In the genomic region with DNA sequence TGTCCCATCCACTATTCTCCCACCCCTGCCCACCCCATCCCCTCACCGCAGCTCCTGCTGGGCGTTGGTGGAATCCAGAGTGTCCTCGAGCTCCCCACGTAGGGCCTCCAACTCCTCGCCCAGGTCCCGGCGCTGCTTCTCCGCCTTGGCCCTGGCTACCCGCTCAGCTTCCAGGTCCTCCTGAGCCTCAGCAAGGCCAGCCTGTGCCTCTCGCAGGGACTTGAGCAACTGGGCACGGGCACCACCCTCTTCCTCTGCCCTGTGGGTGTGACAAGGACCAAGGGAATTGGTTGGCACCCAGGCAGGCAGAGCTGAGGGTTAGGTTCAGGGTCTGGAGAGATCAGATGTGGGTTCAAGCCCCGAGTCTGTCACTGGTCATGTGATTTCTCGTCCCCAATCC, we compare ENCODE assay signal across 15 mouse cellular contexts. TPM values are rescaled to one million over a fixed set of nuclear protein-coding genes. Genes with fewer than 3 reads are reported as not detected.
DNase-seq lines count a peak whose midpoint lies in the region; TF ChIP-seq lines count a peak whose summit lies in the region.
"Had no signal": no experiment of that assay in that cellular context is flagged by ENCODE, and none has a peak within 500 bp of the region (broad histone marks: within the 10 kb centered on the region; RNA-seq: fewer than 3 reads in every experiment).

No protein-coding gene starts in this region.

- no peak overlapping the region for H3K4me3 ChIP-seq in cerebellum, adult 2 months (replicated peaks; ENCODE audit: insufficient read depth, low read depth, low read length)
- H3K4me3 ChIP-seq: embryonic facial prominence, embryonic 13.5 days; embryonic facial prominence, embryonic 15.5 days; erythroblast, embryonic 14.5 days; forebrain, embryonic 10.5 days; forebrain, embryonic 12.5 days had no signal

- no peak for TF ChIP-seq CTCF in cerebellum, adult 2 months (IDR thresholded peaks at IDR 0.05; ENCODE audit: borderline replicate concordance, insufficient read depth, low read depth, low read length)

- peak overlapping the region; percentile 41 for H3K27ac ChIP-seq in cerebellum, adult 2 months (ENCODE audit: insufficient read depth, low read length)
- H3K27ac ChIP-seq: embryonic facial prominence, embryonic 13.5 days; embryonic facial prominence, embryonic 15.5 days; forebrain, embryonic 10.5 days; forebrain, embryonic 12.5 days had no signal

- TF ChIP-seq POLR2A in cerebellum, adult 2 months (IDR thresholded peaks at IDR 0.05; ENCODE audit: borderline replicate concordance, insufficient read depth, low read length), result no peak

- H3K4me1 ChIP-seq in cerebellum, adult 2 months (ENCODE audit: control insufficient read depth, insufficient read depth, low read length), result peaks cover 35% of the 10 kb centered on the region
- H3K4me1 ChIP-seq: embryonic facial prominence, embryonic 13.5 days; embryonic facial prominence, embryonic 15.5 days had no signal

- WGBS in cerebellum, adult 2 months, result 52% methylated on average over 13 of the region's 13 CpGs

- H3K27me3 ChIP-seq in cerebellum, adult 2 months (ENCODE audit: control insufficient read depth, insufficient read depth, low read length), result no peaks in the 10 kb centered on the region
- H3K27me3 ChIP-seq: embryonic facial prominence, embryonic 13.5 days; embryonic facial prominence, embryonic 15.5 days had no signal

- peak in 1 of 2 experiments; percentile 48 for DNase-seq in cerebellum, adult 2 months
- DNase-seq in cerebellum, postnatal 4 days (ENCODE audit: low spot score in 2 of 2), result no peak
- DNase-seq in cerebellum, adult 9-11 months, result peak; percentile 65
- DNase-seq in cerebellum, postnatal 10 days, result no peak
- DNase-seq: adrenal gland, adult 2 months; adrenal gland, postnatal 10 days; adrenal gland, postnatal 25 days; cerebellum, adult 11 months; embryo, embryonic 11 days had no signal

RNA-seq across cellular contexts. Expression of a gene that starts 36.5 kb away (rescaled TPM):
- polyA plus RNA-seq in cerebellum, adult 2 months (2012; rRNA removed), result 368 and 423 TPM in 2 replicates

RNA-seq across cellular contexts. Expression of a gene that starts 43.7 kb away (rescaled TPM):
- polyA plus RNA-seq in cerebellum, adult 2 months (2012; rRNA removed), result 54.9 and 56.2 TPM in 2 replicates

RNA-seq across cellular contexts. Expression of a gene that starts 54.8 kb away (rescaled TPM):
- polyA plus RNA-seq in cerebellum, adult 2 months (2012; rRNA removed), result 0.26 and 0.43 TPM in 2 replicates
- polyA plus RNA-seq: C2C12 had no signal
